Mouse (Mus musculus) embryonic facial prominence, embryonic 14.5 days (tissue): ENCODE data around the gene Rpl18. TPM values are rescaled to one million over a fixed set of nuclear protein-coding genes. Genes with fewer than 3 reads are reported as not detected.
A peak's percentile ranks its signal among the peaks of the same experiment; 100 is the strongest.

Experiments used
- ATAC-seq: fragments of 200-750 bp; cut with Nextera tagmentation; 2 replicates; pipeline ENCODE4 v1.8.0; 2017; ENCODE audit warnings: low read depth, moderate number of reproducible peaks, moderate TSS enrichment
- DNase-seq: peaks from one replicate; pipeline ENCODE4 v3.0.0-alpha.2; 2015; ENCODE audit warnings: low spot score
- H3K27ac ChIP-seq: fragments of 300-500 bp; sonication (generic); replicated peaks from 2 replicates; pipeline ENCODE4 v1.5.1; 2014; ENCODE audit warnings: low read depth, mild to moderate bottlenecking, low read length, moderate library complexity
- H3K27me3 ChIP-seq: fragments of 300-500 bp; sonication (generic); replicated peaks from 2 replicates; pipeline ENCODE4 v1.6.1; 2014; ENCODE audit warnings: low read length; ENCODE audit not compliant: control insufficient read depth, insufficient read depth
- H3K36me3 ChIP-seq: fragments of 300-500 bp; sonication (generic); 2 replicates; pipeline ENCODE4 v1.6.1; 2014; ENCODE audit warnings: low read length, mixed read lengths; ENCODE audit not compliant: control insufficient read depth, insufficient read depth
- H3K4me1 ChIP-seq: fragments of 300-500 bp; sonication (generic); 2 replicates; pipeline ENCODE4 v1.6.1; 2014; ENCODE audit warnings: antibody characterized with exemption, low read length; ENCODE audit not compliant: control insufficient read depth, insufficient read depth
- H3K4me2 ChIP-seq: fragments of 300-500 bp; sonication (generic); 2 replicates; pipeline ENCODE4 v1.6.1; 2014; ENCODE audit warnings: low read depth, mild to moderate bottlenecking, low read length, moderate library complexity, mixed read lengths
- H3K4me3 ChIP-seq: fragments of 300-500 bp; sonication (generic); 2 replicates; pipeline ENCODE4 v1.5.1; 2014; ENCODE audit warnings: low read depth, mild to moderate bottlenecking, low read length
- H3K9ac ChIP-seq: fragments of 300-500 bp; sonication (generic); 2 replicates; pipeline ENCODE4 v1.6.1; 2014; ENCODE audit warnings: low read depth, mild to moderate bottlenecking, low read length, moderate library complexity, mixed read lengths
- H3K9me3 ChIP-seq: fragments of 300-500 bp; sonication (generic); 2 replicates; pipeline ENCODE4 v1.6.1; 2016; ENCODE audit warnings: low read length; ENCODE audit not compliant: control insufficient read depth
- WGBS: fragments of 180-500 bp; shearing (Covaris S2); extraction: QIAGEN DNeasy Blood & Tissue Kit; methylation state at CpG from one replicate; pipeline ENCODE4 v1.1.7; 2014; 5-methylcytosine and 5-hydroxymethylcytosine counted together
- polyA plus RNA-seq: library from polyadenylated mRNA; unstranded; fragments of >200 nt; fragmentation: Nextera tagmentation; extraction: Ambion mirVana; gene quantifications from 2 replicates; pipeline ENCODE4 v1.2.1, GENCODE M21; 2014

The Rpl18 gene
- polyA plus RNA-seq, 1 experiment from 2014 or later: 1,204 TPM

DNA sequence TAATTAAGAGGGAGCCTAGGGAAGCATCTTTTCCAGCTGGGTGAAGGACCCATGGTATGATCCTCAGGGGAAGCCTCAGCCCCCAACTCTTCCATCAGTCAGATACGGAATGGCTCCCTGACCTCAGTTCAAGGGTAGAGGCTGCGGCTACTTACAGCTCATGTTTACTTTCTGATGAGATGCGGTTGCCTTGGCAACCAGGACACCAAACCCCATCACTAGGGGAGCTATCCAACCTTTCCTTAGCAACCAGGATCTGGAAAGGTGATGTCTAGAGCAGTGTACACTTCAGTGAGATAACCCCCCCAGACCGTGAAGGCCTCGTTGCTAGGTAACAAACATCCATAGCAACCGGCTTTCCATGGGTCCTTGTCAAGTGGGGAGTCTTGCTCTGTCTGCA lies 6.2 kb upstream of the Rpl18 start:
- peaks cover 43% of the 10 kb centered on the region for H3K36me3 ChIP-seq
- no peak overlapping the region for H3K4me2 ChIP-seq
- H3K9me3 ChIP-seq: no peaks in the 10 kb centered on the region
- no peak overlapping the region for H3K4me3 ChIP-seq
- no peak for ATAC-seq
- no peak overlapping the region for H3K27ac ChIP-seq
- H3K27me3 ChIP-seq: no peaks in the 10 kb centered on the region
- peaks cover 24% of the 10 kb centered on the region for H3K4me1 ChIP-seq
- WGBS: 56% methylated on average over 6 of the region's 6 CpGs
- DNase-seq: peak; percentile 48
- no peak overlapping the region for H3K9ac ChIP-seq

- H3K9ac ChIP-seq: no peak overlapping the region
Measured at GRCm38 (mm10) chr7:45709677-45710355, 5.4 kb upstream of the Rpl18 start.

GRCm38 (mm10) chr7:45710477-45711191 lies 4.6 kb upstream of the Rpl18 start:
- Histone ChIP-seq H3K36me3 (peaks cover 43% of the 10 kb centered on the region), H3K27ac (no peak overlapping the region), H3K9ac (no peak overlapping the region), H3K4me1 (peaks cover 30% of the 10 kb centered on the region), H3K9me3 (no peaks in the 10 kb centered on the region), H3K27me3 (no peaks in the 10 kb centered on the region), H3K4me3 (no peak overlapping the region), H3K4me2 (no peak overlapping the region)
- DNase-seq: no peak
- WGBS: 89% methylated on average over 20 of the region's 20 CpGs
- ATAC-seq: no peak

More at GRCm38 (mm10) chr7:45709677-45710355, 5.4 kb upstream of the Rpl18 start:
- 76% methylated on average over 14 of the region's 14 CpGs for WGBS
- Histone ChIP-seq H3K4me3 (no peak overlapping the region), H3K36me3 (peaks cover 43% of the 10 kb centered on the region), H3K4me1 (peaks cover 28% of the 10 kb centered on the region), H3K4me2 (no peak overlapping the region), H3K27me3 (no peaks in the 10 kb centered on the region), H3K9me3 (no peaks in the 10 kb centered on the region), H3K27ac (no peak overlapping the region)
- DNase-seq: no peak
- ATAC-seq: no peak

- no peak overlapping the region for H3K27ac ChIP-seq
- H3K9me3 ChIP-seq: no peaks in the 10 kb centered on the region
- H3K36me3 ChIP-seq: peaks cover 43% of the 10 kb centered on the region
- no peak for ATAC-seq
- no peak overlapping the region for H3K4me3 ChIP-seq
- no peaks in the 10 kb centered on the region for H3K27me3 ChIP-seq
- DNase-seq: no peak
- no peak overlapping the region for H3K9ac ChIP-seq
- no peak overlapping the region for H3K4me2 ChIP-seq
- WGBS: 92% methylated on average over 24 of the region's 24 CpGs
- H3K4me1 ChIP-seq: peaks cover 35% of the 10 kb centered on the region
Measured at GRCm38 (mm10) chr7:45711316-45712021, 3.8 kb upstream of the Rpl18 start.

DNA sequence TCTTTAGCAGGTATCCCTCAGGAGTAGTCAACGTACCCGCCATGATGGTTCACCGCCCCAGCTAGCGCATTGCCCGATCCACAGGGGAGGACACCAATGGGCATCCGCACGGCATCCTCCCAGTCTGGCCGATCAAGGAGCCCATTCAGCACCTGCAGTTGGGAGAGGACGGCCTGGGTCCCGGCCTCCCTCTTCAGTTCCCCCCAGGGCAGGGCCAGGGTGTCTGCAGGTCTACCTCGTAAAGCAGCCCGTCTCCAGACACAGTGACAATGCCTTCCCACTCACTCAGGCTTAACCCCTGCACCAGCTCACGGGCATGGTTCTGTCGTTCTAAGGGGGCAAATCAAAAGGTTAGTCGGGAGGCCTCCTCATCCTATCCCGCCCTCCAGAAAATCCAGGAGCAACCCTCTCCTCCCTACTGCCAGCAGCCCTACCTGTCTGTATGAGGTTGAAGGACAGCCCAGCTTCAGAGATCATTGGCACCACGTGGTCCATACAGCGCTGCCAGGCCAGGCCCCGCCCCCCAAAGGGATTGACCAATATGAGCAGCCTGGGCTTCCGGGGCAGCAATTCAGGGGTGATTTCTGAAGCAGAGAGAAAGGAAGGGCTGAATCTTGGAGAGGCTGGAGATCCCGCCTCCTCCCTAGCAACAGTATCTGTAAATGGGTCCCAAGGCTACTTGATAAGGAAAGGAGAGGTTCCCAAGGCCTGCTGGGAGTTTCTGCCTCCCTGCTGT lies 3.1 kb upstream of the Rpl18 start:
- 85% methylated on average over 16 of the region's 21 CpGs for WGBS
- Histone ChIP-seq H3K4me1 (peaks cover 35% of the 10 kb centered on the region), H3K9me3 (no peaks in the 10 kb centered on the region), H3K36me3 (peaks cover 43% of the 10 kb centered on the region), H3K4me3 (no peak overlapping the region), H3K4me2 (no peak overlapping the region), H3K27me3 (no peaks in the 10 kb centered on the region), H3K9ac (no peak overlapping the region), H3K27ac (no peak overlapping the region)
- DNase-seq (no peak), ATAC-seq (no peak)

DNA sequence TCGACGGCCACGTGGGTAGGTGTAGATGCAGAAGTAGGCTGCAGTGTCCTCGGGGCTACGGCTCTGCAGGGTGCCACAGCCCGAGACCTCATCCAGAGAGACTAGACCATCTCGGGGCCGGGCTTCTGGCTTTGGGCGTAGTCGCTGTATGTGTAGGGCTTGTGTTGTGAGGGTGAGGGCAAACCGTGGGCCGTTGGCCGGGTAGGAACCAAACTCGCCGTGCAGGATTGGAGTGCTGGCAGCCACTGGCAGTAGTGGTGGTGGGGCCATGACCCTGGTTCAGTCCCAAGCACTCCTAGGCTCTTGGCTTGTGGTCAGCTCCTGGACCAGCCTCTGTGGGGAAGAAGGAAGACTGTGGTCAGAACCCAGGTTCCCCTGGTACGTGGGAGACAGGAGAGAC lies 1.9 kb upstream of the Rpl18 start:
- no peak overlapping the region for H3K4me2 ChIP-seq
- WGBS: 92% methylated on average over 14 of the region's 16 CpGs
- H3K4me3 ChIP-seq: no peak overlapping the region
- H3K9ac ChIP-seq: no peak overlapping the region
- H3K36me3 ChIP-seq: peaks cover 43% of the 10 kb centered on the region
- no peaks in the 10 kb centered on the region for H3K9me3 ChIP-seq
- H3K27me3 ChIP-seq: no peaks in the 10 kb centered on the region
- DNase-seq: no peak
- no peak overlapping the region for H3K27ac ChIP-seq
- no peak for ATAC-seq
- peaks cover 23% of the 10 kb centered on the region for H3K4me1 ChIP-seq

DNA sequence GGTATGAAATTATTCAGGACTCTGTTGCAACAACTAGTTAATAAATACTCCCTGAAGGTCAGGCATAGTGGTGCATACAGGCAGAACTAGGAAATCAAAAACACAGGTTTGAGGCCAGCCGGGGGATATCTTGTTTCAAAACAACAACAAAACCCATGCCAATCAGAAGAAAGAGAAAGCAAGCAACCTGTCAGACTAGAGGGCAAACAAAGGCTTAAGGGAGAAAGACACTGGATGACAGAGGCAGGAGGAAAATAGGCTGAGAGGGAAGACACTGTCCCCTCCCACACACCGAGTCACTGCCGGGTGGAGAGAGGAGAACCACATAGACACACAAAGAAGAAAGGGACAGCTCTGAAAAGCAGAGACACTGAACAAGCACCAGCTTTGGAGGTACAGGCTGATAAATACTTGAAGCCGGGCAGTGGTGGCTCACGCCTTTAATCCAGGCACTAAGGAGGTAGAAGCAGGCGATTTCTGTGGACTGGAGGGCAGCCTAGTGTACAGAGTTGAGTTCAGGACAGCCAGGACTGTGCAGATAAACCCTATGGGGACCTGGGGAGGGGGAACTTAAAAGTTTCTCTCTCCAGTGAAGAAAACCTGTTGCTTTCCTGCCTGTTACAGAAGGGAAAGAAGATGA lies 1.3 kb upstream of the Rpl18 start:
- WGBS: 72% methylated on average over 6 of the region's 6 CpGs
- DNase-seq (no peak), ATAC-seq (no peak)
- Histone ChIP-seq H3K9ac (peak overlapping the region; percentile 64), H3K27ac (no peak overlapping the region), H3K4me2 (peak overlapping the region; percentile 71), H3K9me3 (no peaks in the 10 kb centered on the region), H3K4me1 (peaks cover 19% of the 10 kb centered on the region), H3K36me3 (peaks cover 46% of the 10 kb centered on the region), H3K27me3 (no peaks in the 10 kb centered on the region), H3K4me3 (peak overlapping the region; percentile 57)

DNA sequence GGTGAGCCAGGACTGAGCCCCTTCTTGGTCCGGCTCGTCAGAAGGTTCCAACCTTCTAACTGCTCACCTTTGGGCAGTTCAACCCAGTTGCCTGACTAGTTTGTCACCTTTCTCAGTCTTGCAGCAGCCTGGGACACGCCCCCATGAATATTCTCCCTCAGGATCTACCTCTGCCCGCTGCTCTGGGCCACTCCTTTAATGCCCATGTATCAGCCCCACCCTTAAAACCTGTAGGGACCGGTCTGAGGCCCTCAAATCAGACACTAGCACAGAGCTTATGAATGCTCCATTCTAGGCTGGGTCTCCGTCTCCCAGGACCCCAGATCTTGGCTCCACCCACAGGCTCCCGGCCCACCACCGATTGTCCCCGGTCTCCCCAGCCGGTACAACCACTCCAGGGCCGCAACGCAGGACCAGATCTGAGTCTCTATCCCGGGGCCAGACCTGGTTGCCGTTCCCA lies 597 bp upstream of the Rpl18 start:
- Histone ChIP-seq H3K36me3 (peaks cover 51% of the 10 kb centered on the region), H3K27me3 (no peaks in the 10 kb centered on the region), H3K27ac (peak overlapping the region; percentile 40; the same call in 1 of the 2 replicates), H3K4me2 (peak overlapping the region; percentile 71), H3K4me1 (peaks cover 21% of the 10 kb centered on the region), H3K9me3 (no peaks in the 10 kb centered on the region), H3K9ac (peak overlapping the region; percentile 64), H3K4me3 (peak overlapping the region; percentile 57)
- DNase-seq (peak; percentile 61), ATAC-seq (peak; percentile 26)
- WGBS: 10% methylated on average over 13 of the region's 14 CpGs
